Mouse (Mus musculus) bone marrow, adult 2 months (tissue): ENCODE data around the gene Eif2ak1.

Experiments used
- CTCF ChIP-seq: fragments of 200-500 bp; IDR thresholded peaks from 2 replicates; pipeline ENCODE4 v1.5.1; 2011; ENCODE audit warnings: low read length, control low read depth; ENCODE audit not compliant: control insufficient read depth, insufficient read depth
- POLR2A ChIP-seq: fragments of 200-500 bp; IDR thresholded peaks from 2 replicates; pipeline ENCODE4 v1.6.1; 2011; ENCODE audit warnings: low read depth, mild to moderate bottlenecking, control low read depth, low read length, borderline replicate concordance; ENCODE audit not compliant: control insufficient read depth

GRCm38 (mm10) chr5:143817931-143818311 lies 333 bp downstream of the Eif2ak1 start:
- TF ChIP-seq CTCF (no peak), POLR2A (no peak)
